Mouse (Mus musculus): ENCODE data around the gene Galnt17. TPM values are rescaled to one million over a fixed set of nuclear protein-coding genes. Genes with fewer than 3 reads are reported as not detected.
A peak's percentile ranks its signal among the peaks of the same experiment; 100 is the strongest.

Galnt17 gene
- polyA plus RNA-seq, 1 experiment from 2014 or later, result 0.95 TPM

- WGBS, result 44% methylated on average over 11 of the region's 11 CpGs
- H3K36me3 ChIP-seq, result no peaks in the 10 kb centered on the region
- H3K27ac ChIP-seq, result peak overlapping the region; percentile 82
Observed at GRCm38 (mm10) chr5:131231060-131231459, 77.2 kb downstream of the Galnt17 start.

GRCm38 (mm10) chr5:131229744-131230143 is 78.6 kb downstream of the Galnt17 start:
- peak overlapping the region; percentile 59; the same call in 1 of the 2 replicates for H3K27ac ChIP-seq
- WGBS, result 63% methylated on average over 10 of the region's 10 CpGs
- no peaks in the 10 kb centered on the region for H3K27me3 ChIP-seq (ENCODE audit: insufficient read depth, poor library complexity, severe bottlenecking)
- no peak for DNase-seq (ENCODE audit: low spot score)
- H3K4me3 ChIP-seq, result no peak overlapping the region
- H3K36me3 ChIP-seq, result no peaks in the 10 kb centered on the region
- peaks cover 26% of the 10 kb centered on the region; the same call in 1 of the 2 replicates for H3K4me1 ChIP-seq
- H3K9me3 ChIP-seq, result no peaks in the 10 kb centered on the region

More at GRCm38 (mm10) chr5:131231060-131231459, 77.2 kb downstream of the Galnt17 start:
- Histone ChIP-seq H3K4me1 (peaks cover 26% of the 10 kb centered on the region; the same call in 1 of the 2 replicates), H3K9me3 (no peaks in the 10 kb centered on the region), H3K27me3 (ENCODE audit: insufficient read depth, poor library complexity, severe bottlenecking) (no peaks in the 10 kb centered on the region), H3K4me3 (no peak overlapping the region)
- no peak for DNase-seq (ENCODE audit: low spot score)

GRCm38 (mm10) chr5:131223416-131223815 is 84.9 kb downstream of the Galnt17 start:
- DNase-seq (ENCODE audit: low spot score), result no peak
- Histone ChIP-seq H3K4me1 (no peaks in the 10 kb centered on the region), H3K27ac (no peak overlapping the region), H3K4me3 (no peak overlapping the region), H3K27me3 (ENCODE audit: insufficient read depth, poor library complexity, severe bottlenecking) (no peaks in the 10 kb centered on the region), H3K9me3 (no peaks in the 10 kb centered on the region), H3K36me3 (no peaks in the 10 kb centered on the region)
- 91% methylated on average over 1 of the region's 1 CpGs for WGBS

- no peaks in the 10 kb centered on the region for H3K36me3 ChIP-seq
- 83% methylated on average over 10 of the region's 10 CpGs for WGBS
Observed at GRCm38 (mm10) chr5:131222498-131223244, 85.6 kb downstream of the Galnt17 start.

GRCm38 (mm10) chr5:131218221-131218620 is 90.1 kb downstream of the Galnt17 start:
- no peaks in the 10 kb centered on the region for H3K36me3 ChIP-seq
- 76% methylated on average over 3 of the region's 3 CpGs for WGBS
- no peaks in the 10 kb centered on the region for H3K27me3 ChIP-seq (ENCODE audit: insufficient read depth, poor library complexity, severe bottlenecking)
- DNase-seq (ENCODE audit: low spot score), result no peak
- H3K4me3 ChIP-seq, result no peak overlapping the region
- no peaks in the 10 kb centered on the region for H3K4me1 ChIP-seq
- no peak overlapping the region for H3K27ac ChIP-seq
- no peaks in the 10 kb centered on the region for H3K9me3 ChIP-seq

More at GRCm38 (mm10) chr5:131222498-131223244, 85.6 kb downstream of the Galnt17 start:
- Histone ChIP-seq H3K27me3 (ENCODE audit: insufficient read depth, poor library complexity, severe bottlenecking) (no peaks in the 10 kb centered on the region), H3K9me3 (no peaks in the 10 kb centered on the region), H3K4me3 (no peak overlapping the region), H3K27ac (no peak overlapping the region), H3K4me1 (no peaks in the 10 kb centered on the region)
- DNase-seq (ENCODE audit: low spot score), result no peak

- Histone ChIP-seq H3K27me3 (ENCODE audit: insufficient read depth, poor library complexity, severe bottlenecking) (no peaks in the 10 kb centered on the region), H3K4me3 (no peak overlapping the region), H3K4me1 (no peaks in the 10 kb centered on the region), H3K36me3 (no peaks in the 10 kb centered on the region), H3K9me3 (no peaks in the 10 kb centered on the region), H3K27ac (no peak overlapping the region)
- 74% methylated on average over 3 of the region's 3 CpGs for WGBS
- DNase-seq (ENCODE audit: low spot score), result no peak
Observed at GRCm38 (mm10) chr5:131211618-131212017, 96.7 kb downstream of the Galnt17 start.

- Histone ChIP-seq H3K27me3 (ENCODE audit: insufficient read depth, poor library complexity, severe bottlenecking) (no peaks in the 10 kb centered on the region), H3K36me3 (no peaks in the 10 kb centered on the region), H3K27ac (no peak overlapping the region), H3K4me3 (no peak overlapping the region), H3K9me3 (no peaks in the 10 kb centered on the region), H3K4me1 (no peaks in the 10 kb centered on the region)
- no peak for DNase-seq (ENCODE audit: low spot score)
- 62% methylated on average over 2 of the region's 2 CpGs for WGBS
Observed at GRCm38 (mm10) chr5:131201146-131201545, 107.2 kb downstream of the Galnt17 start.

- Histone ChIP-seq H3K9me3 (no peaks in the 10 kb centered on the region), H3K27me3 (ENCODE audit: insufficient read depth, poor library complexity, severe bottlenecking) (no peaks in the 10 kb centered on the region), H3K4me1 (no peaks in the 10 kb centered on the region), H3K4me3 (no peak overlapping the region), H3K27ac (no peak overlapping the region), H3K36me3 (no peaks in the 10 kb centered on the region)
- 66% methylated on average over 3 of the region's 3 CpGs for WGBS
- no peak for DNase-seq (ENCODE audit: low spot score)
Observed at GRCm38 (mm10) chr5:131192311-131192710, 116.0 kb downstream of the Galnt17 start.

GRCm38 (mm10) chr5:131184566-131184965 is 123.7 kb downstream of the Galnt17 start:
- no peaks in the 10 kb centered on the region for H3K9me3 ChIP-seq

GRCm38 (mm10) chr5:131181231-131181630 is 127.1 kb downstream of the Galnt17 start:
- no peak for DNase-seq (ENCODE audit: low spot score)
- Histone ChIP-seq H3K27me3 (ENCODE audit: insufficient read depth, poor library complexity, severe bottlenecking) (no peaks in the 10 kb centered on the region), H3K27ac (no peak overlapping the region), H3K4me1 (peaks cover 4% of the 10 kb centered on the region; the same call in 1 of the 2 replicates), H3K4me3 (no peak overlapping the region), H3K36me3 (no peaks in the 10 kb centered on the region), H3K9me3 (no peaks in the 10 kb centered on the region)
- WGBS, result 75% methylated on average over 1 of the region's 1 CpGs

More at GRCm38 (mm10) chr5:131184566-131184965, 123.7 kb downstream of the Galnt17 start:
- H3K27ac ChIP-seq, result no peak overlapping the region
- DNase-seq (ENCODE audit: low spot score), result no peak
- peaks cover 4% of the 10 kb centered on the region; the same call in 1 of the 2 replicates for H3K4me1 ChIP-seq
- no peaks in the 10 kb centered on the region for H3K36me3 ChIP-seq
- H3K4me3 ChIP-seq, result no peak overlapping the region
- no peaks in the 10 kb centered on the region for H3K27me3 ChIP-seq (ENCODE audit: insufficient read depth, poor library complexity, severe bottlenecking)

GRCm38 (mm10) chr5:131180756-131181155 is 127.5 kb downstream of the Galnt17 start:
- H3K27me3 ChIP-seq (ENCODE audit: insufficient read depth, poor library complexity, severe bottlenecking), result no peaks in the 10 kb centered on the region
- H3K36me3 ChIP-seq, result no peaks in the 10 kb centered on the region
- H3K4me1 ChIP-seq, result peaks cover 4% of the 10 kb centered on the region; the same call in 1 of the 2 replicates
- no peak overlapping the region for H3K4me3 ChIP-seq
- H3K27ac ChIP-seq, result no peak overlapping the region
- no peak for DNase-seq (ENCODE audit: low spot score)
- 86% methylated on average over 1 of the region's 1 CpGs for WGBS
- no peaks in the 10 kb centered on the region for H3K9me3 ChIP-seq

GRCm38 (mm10) chr5:131177851-131178250 is 130.4 kb downstream of the Galnt17 start:
- Histone ChIP-seq H3K27me3 (ENCODE audit: insufficient read depth, poor library complexity, severe bottlenecking) (no peaks in the 10 kb centered on the region), H3K4me1 (peaks cover 4% of the 10 kb centered on the region; the same call in 1 of the 2 replicates), H3K27ac (no peak overlapping the region), H3K36me3 (no peaks in the 10 kb centered on the region), H3K9me3 (no peaks in the 10 kb centered on the region), H3K4me3 (no peak overlapping the region)
- no peak for DNase-seq (ENCODE audit: low spot score)
- 27% methylated on average over 7 of the region's 7 CpGs for WGBS

- DNase-seq (ENCODE audit: low spot score), result no peak
- Histone ChIP-seq H3K4me3 (no peak overlapping the region), H3K27ac (no peak overlapping the region), H3K4me1 (peaks cover 4% of the 10 kb centered on the region; the same call in 1 of the 2 replicates), H3K27me3 (ENCODE audit: insufficient read depth, poor library complexity, severe bottlenecking) (no peaks in the 10 kb centered on the region), H3K36me3 (no peaks in the 10 kb centered on the region), H3K9me3 (no peaks in the 10 kb centered on the region)
- WGBS, result 46% methylated on average over 2 of the region's 2 CpGs
Observed at GRCm38 (mm10) chr5:131177168-131177567, 131.1 kb downstream of the Galnt17 start.
